Mouse (Mus musculus) CH12.LX (cell line): Measurements from ENCODE around the gene Ddt. TPM values are rescaled to one million over a fixed set of nuclear protein-coding genes. Genes with fewer than 3 reads are reported as not detected.

ENCODE experiments used
- DNase-seq: peaks from one replicate; pipeline ENCODE4 v3.0.0-alpha.2; 2013; ENCODE audit errors: extremely low read depth
- H3K27ac ChIP-seq: 2 replicates; pipeline ENCODE4 v1.5.1; 2012; ENCODE audit warnings: low read depth, mild to moderate bottlenecking, control low read depth, moderate library complexity; ENCODE audit not compliant: insufficient read depth
- H3K27me3 ChIP-seq: replicated peaks from 2 replicates; pipeline ENCODE3; 2012; ENCODE audit warnings: inconsistent platforms
- H3K36me3 ChIP-seq, 2 experiments: replicated peaks in 1 of 2; 2 replicates each; pipeline versions ENCODE3 to v1.6.1; 2012; ENCODE audit warnings: inconsistent platforms in 1 of 2, low read length in 1 of 2, mild to moderate bottlenecking in 1 of 2, mixed read lengths in 1 of 2, moderate library complexity in 1 of 2; ENCODE audit not compliant: control insufficient read depth in 1 of 2, insufficient read depth in 1 of 2
- H3K4me1 ChIP-seq, 2 experiments: 2 replicates each; pipeline ENCODE4 v1.6.1; 2012; ENCODE audit warnings: inconsistent platforms in 1 of 2, moderate library complexity in 1 of 2; ENCODE audit not compliant: insufficient read depth in 2 of 2, control insufficient read depth in 1 of 2
- H3K4me2 ChIP-seq: 2 replicates; pipeline ENCODE4 v1.6.1; 2012; ENCODE audit warnings: low read depth, mild to moderate bottlenecking, control low read depth; ENCODE audit not compliant: poor library complexity, insufficient read depth, severe bottlenecking
- H3K4me3 ChIP-seq, 3 experiments: fragments of 150-350 bp in 1 of 3; sonication (generic) in 1 of 3; replicated peaks in 1 of 3; 2 replicates each; pipeline versions ENCODE3 to v1.5.1; 2011 to 2012; ENCODE audit warnings: low read depth in 2 of 3, low read length in 2 of 3, mild to moderate bottlenecking in 2 of 3, moderate library complexity in 2 of 3, control low read depth in 1 of 3, improper control_type of control experiment in 1 of 3, inconsistent platforms in 1 of 3, mixed read lengths in 1 of 3; ENCODE audit not compliant: poor library complexity in 1 of 3
- H3K79me2 ChIP-seq: replicated peaks from 2 replicates; pipeline ENCODE4 v1.6.1; 2012; ENCODE audit warnings: mild to moderate bottlenecking, moderate library complexity; ENCODE audit not compliant: control insufficient read depth, poor library complexity, insufficient read depth, severe bottlenecking; ENCODE audit errors: extremely low read depth
- H3K9ac ChIP-seq: 2 replicates; pipeline ENCODE4 v1.6.1; 2012; ENCODE audit warnings: low read depth, mild to moderate bottlenecking, control low read depth, moderate library complexity; ENCODE audit not compliant: insufficient read depth
- H3K9me3 ChIP-seq: replicated peaks from 2 replicates; pipeline ENCODE3; 2012; ENCODE audit warnings: low read length, inconsistent platforms, mixed read lengths
- BHLHE40 ChIP-seq: IDR thresholded peaks from 2 replicates; pipeline ENCODE4 v1.6.1; 2011; ENCODE audit warnings: mild to moderate bottlenecking, low read depth, low read length, improper control_type of control experiment
- CHD1 ChIP-seq: IDR thresholded peaks from 2 replicates; pipeline ENCODE4 v1.6.1; 2012; ENCODE audit warnings: low read depth, low read length, improper control_type of control experiment, inconsistent platforms
- CHD2 ChIP-seq: IDR thresholded peaks from 2 replicates; pipeline ENCODE4 v1.6.1; 2011; ENCODE audit warnings: low read length, improper control_type of control experiment
- E2F4 ChIP-seq: IDR thresholded peaks from 2 replicates; pipeline ENCODE4 v1.6.1; 2011; ENCODE audit warnings: low read depth, low read length, improper control_type of control experiment; ENCODE audit not compliant: insufficient replicate concordance
- ELF1 ChIP-seq: IDR thresholded peaks from 2 replicates; pipeline ENCODE4 v1.6.1; 2014; ENCODE audit warnings: low read depth, mild to moderate bottlenecking, inconsistent platforms, low read length, improper control_type of control experiment
- GABPA ChIP-seq: IDR thresholded peaks from 2 replicates; pipeline ENCODE4 v1.6.1; 2012; ENCODE audit warnings: low read depth, low read length, improper control_type of control experiment, inconsistent platforms; ENCODE audit not compliant: insufficient replicate concordance
- IRF4 ChIP-seq: IDR thresholded peaks from 2 replicates; pipeline ENCODE4 v1.6.1; 2014; ENCODE audit warnings: low read depth, mild to moderate bottlenecking, inconsistent platforms, low read length, improper control_type of control experiment
- JUN ChIP-seq: IDR thresholded peaks from 2 replicates; pipeline ENCODE4 v1.6.1; 2011; ENCODE audit warnings: low read depth, mild to moderate bottlenecking, low read length, improper control_type of control experiment, moderate library complexity; ENCODE audit not compliant: insufficient read depth
- KAT2A ChIP-seq: IDR thresholded peaks from 2 replicates; pipeline ENCODE4 v1.6.1; 2012; ENCODE audit warnings: low read length, improper control_type of control experiment, inconsistent platforms; ENCODE audit not compliant: insufficient replicate concordance
- MAFK ChIP-seq: IDR thresholded peaks from 2 replicates; pipeline ENCODE4 v1.6.1; 2011; ENCODE audit warnings: low read length, improper control_type of control experiment; ENCODE audit not compliant: insufficient replicate concordance
- MAX ChIP-seq: IDR thresholded peaks from 2 replicates; pipeline ENCODE4 v1.6.1; 2011; ENCODE audit warnings: low read length, improper control_type of control experiment
- MAZ ChIP-seq: IDR thresholded peaks from 2 replicates; pipeline ENCODE4 v1.6.1; 2012; ENCODE audit warnings: low read depth, mild to moderate bottlenecking, inconsistent platforms, low read length, improper control_type of control experiment, moderate library complexity
- MEF2A ChIP-seq: IDR thresholded peaks from 2 replicates; pipeline ENCODE4 v1.6.1; 2014; ENCODE audit warnings: low read depth, mild to moderate bottlenecking, inconsistent platforms, low read length, improper control_type of control experiment, borderline replicate concordance
- MXI1 ChIP-seq: IDR thresholded peaks from 2 replicates; pipeline ENCODE4 v1.6.1; 2011; ENCODE audit warnings: mild to moderate bottlenecking, low read depth, low read length, improper control_type of control experiment
- MYC ChIP-seq: IDR thresholded peaks from 2 replicates; pipeline ENCODE4 v1.6.1; 2011; ENCODE audit warnings: low read depth, mild to moderate bottlenecking, improper control_type of control experiment, low read length
- PAX5 ChIP-seq: IDR thresholded peaks from 2 replicates; pipeline ENCODE4 v1.6.1; 2012; ENCODE audit warnings: low read length, inconsistent platforms, mixed read lengths
- POLR2A ChIP-seq: IDR thresholded peaks from 2 replicates; pipeline ENCODE4 v1.6.1; 2011; ENCODE audit warnings: low read depth, mild to moderate bottlenecking, improper control_type of control experiment, low read length
- POLR2AphosphoS2 ChIP-seq: IDR thresholded peaks from 2 replicates; pipeline ENCODE4 v1.6.1; 2011; ENCODE audit warnings: low read depth, low read length, improper control_type of control experiment
- RAD21 ChIP-seq: IDR thresholded peaks from 2 replicates; pipeline ENCODE4 v1.6.1; 2011; ENCODE audit warnings: low read depth, mild to moderate bottlenecking, low read length, improper control_type of control experiment, moderate library complexity
- RCOR1 ChIP-seq: conservative IDR thresholded peaks from 2 replicates; pipeline ENCODE4 v1.6.1; 2012; ENCODE audit warnings: low read depth, mild to moderate bottlenecking, inconsistent platforms, low read length, improper control_type of control experiment
- SIN3A ChIP-seq: IDR thresholded peaks from 2 replicates; pipeline ENCODE4 v1.6.1; 2012; ENCODE audit warnings: low read length, improper control_type of control experiment, inconsistent platforms
- SMC3 ChIP-seq: IDR thresholded peaks from 2 replicates; pipeline ENCODE4 v1.6.1; 2011; ENCODE audit warnings: low read depth, low read length, improper control_type of control experiment
- TBP ChIP-seq: conservative IDR thresholded peaks from 2 replicates; pipeline ENCODE4 v1.6.1; 2011; ENCODE audit warnings: low read depth, low read length, improper control_type of control experiment
- UBTF ChIP-seq: IDR thresholded peaks from 2 replicates; pipeline ENCODE4 v1.6.1; 2012; ENCODE audit warnings: low read depth, mild to moderate bottlenecking, inconsistent platforms, low read length, improper control_type of control experiment, moderate library complexity
- USF1 ChIP-seq: IDR thresholded peaks from 2 replicates; pipeline ENCODE4 v1.6.1; 2014; ENCODE audit warnings: low read depth, mild to moderate bottlenecking, inconsistent platforms, low read length, improper control_type of control experiment
- USF2 ChIP-seq: conservative IDR thresholded peaks from 2 replicates; pipeline ENCODE4 v1.6.1; 2011; ENCODE audit warnings: low read depth, low read length, improper control_type of control experiment
- ZNF384 ChIP-seq: IDR thresholded peaks from 2 replicates; pipeline ENCODE4 v1.6.1; 2012; ENCODE audit warnings: low read depth, low read length, improper control_type of control experiment, inconsistent platforms
- dilution Hi-C: fragments of 300-500 bp; cut with MboI; formaldehyde crosslinking; loops from 2 replicates; pipeline ENCODE4 v1.14.3; 2020; ENCODE audit warnings: low sequenced_read_pairs; ENCODE audit not compliant: extremely low pct_unique_long_range_greater_than_20kb, extremely low pct_ligation_motif_present
- in situ Hi-C: fragments of 300-500 bp; cut with MboI; formaldehyde crosslinking; loops from 3 replicates; pipeline ENCODE4 v1.14.3; 2019; ENCODE audit warnings: low sequenced_read_pairs, low pct_ligation_motif_present, low pct_unique_long_range_greater_than_20kb, mixed read lengths
- polyA plus RNA-seq: library from polyadenylated mRNA; unstranded; fragments of >175 nt; gene quantifications from 2 replicates; pipeline ENCODE4 v1.2.1, GENCODE M21; 2012; ENCODE audit warnings: low read depth; ENCODE audit not compliant: insufficient read length
- total RNA-seq, 2 experiments: library from RNA; depleted of rRNA; stranded (reverse); fragments of 300-350 nt in 1 of 2; fragments of >200 nt in 1 of 2; gene quantifications; 2 replicates each; pipeline ENCODE4 v1.2.3; 2012 to 2014

Ddt gene
- total and polyA plus RNA-seq, 3 experiments = 229 to 869 (median 599) TPM

DNA sequence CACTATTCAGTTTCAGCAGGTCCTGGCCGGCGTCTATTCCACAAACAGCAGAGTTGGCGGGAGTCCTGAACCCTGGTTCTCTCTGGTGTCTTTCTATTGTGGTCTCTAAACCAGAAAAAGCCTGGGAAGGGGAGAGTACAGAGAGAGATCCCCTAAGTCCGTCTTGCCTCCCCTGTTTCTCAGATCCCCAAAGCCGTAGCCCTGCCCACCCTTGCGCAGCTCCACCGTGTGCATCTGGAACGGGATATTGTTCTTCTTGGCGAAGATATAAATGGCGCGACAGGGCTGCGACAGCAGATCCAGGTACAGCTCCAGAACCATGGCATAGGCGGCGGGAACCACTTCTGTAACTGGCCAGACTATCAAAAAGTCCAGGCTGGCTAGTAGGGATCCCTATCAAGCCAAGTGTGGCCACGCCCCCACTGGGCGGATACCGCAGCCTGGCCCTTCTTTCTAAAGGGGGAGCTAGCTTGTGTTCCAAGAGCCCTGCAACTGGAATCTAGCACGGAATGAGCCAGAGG, 25.0 kb upstream of the Ddt start, which contains the start of gene Gstt1:
Gene Gstt1 (minus strand): TSS at position 409 of the 521 bp plus-strand sequence.
- peak within 1 kb of the TSS; percentile 83 for H3K4me2 ChIP-seq
- no peaks in the 10 kb centered on the region for H3K27me3 ChIP-seq
- H3K9me3 ChIP-seq = no peaks in the 10 kb centered on the region
- dilution Hi-C loops = no loop called here
- in situ Hi-C loops = no loop called here
- H3K4me1 ChIP-seq = peaks cover 7 to 22% of the 10 kb centered on the region in 2 experiments
- peak within 1 kb of the TSS; percentile 24; the same call in 1 of the 2 replicates for H3K27ac ChIP-seq
- H3K9ac ChIP-seq = peak within 1 kb of the TSS; percentile 45
- H3K4me3 ChIP-seq = peak within 1 kb of the TSS in 2 of 3 experiments; percentile 26 to 54
- TF ChIP-seq POLR2A = peak; percentile 33; the same call in 1 of the 2 replicates
- no peak for TF ChIP-seq RCOR1
- TF ChIP-seq MXI1 = 0 out of 2 replicates have a peak, but pooled peaks have one; percentile 27
- peaks cover 2% of the 10 kb centered on the region; the same call in 1 of the 2 replicates for H3K79me2 ChIP-seq
- no peaks in the 10 kb centered on the region for H3K36me3 ChIP-seq
- no peak for DNase-seq

DNA sequence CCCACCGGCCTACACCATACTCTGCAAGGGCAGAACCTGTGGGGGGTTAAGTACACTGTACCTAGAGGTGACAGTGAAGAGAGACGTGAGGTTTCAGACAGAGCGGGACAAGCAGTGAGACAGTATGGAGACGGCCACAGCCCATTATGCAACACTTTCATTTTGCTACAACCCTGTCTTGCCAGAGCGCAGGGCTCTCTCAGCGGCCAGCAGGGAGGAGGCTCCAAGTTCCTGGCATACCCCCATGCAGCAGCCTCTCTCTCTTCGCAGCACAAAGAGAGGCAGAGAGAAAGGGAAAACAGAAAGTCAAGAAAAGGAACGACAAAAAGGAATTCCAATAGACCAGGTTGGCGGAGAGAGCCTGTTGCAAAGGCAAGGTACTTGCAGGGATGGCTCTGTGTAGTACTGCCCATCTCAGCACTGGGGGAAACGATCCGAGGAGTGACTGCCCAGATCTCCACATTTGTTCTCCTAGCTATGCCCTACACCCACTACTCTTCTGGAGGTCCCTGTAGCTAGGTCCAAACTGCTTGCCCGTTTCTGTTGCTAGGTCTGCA, 24.5 kb upstream of the Ddt start:
- H3K4me3 ChIP-seq = peak overlapping the region in 2 of 3 experiments; percentile 26 to 54
- in situ Hi-C loops = no loop called here
- no peaks in the 10 kb centered on the region for H3K9me3 ChIP-seq
- H3K4me1 ChIP-seq = peaks cover 12 to 22% of the 10 kb centered on the region in 2 experiments
- no peak for TF ChIP-seq ELF1
- TF ChIP-seq MYC = no peak
- 0 out of 2 replicates have a peak, but pooled peaks have one; percentile 4 for TF ChIP-seq BHLHE40
- TF ChIP-seq GABPA = no peak
- no peak for TF ChIP-seq JUN
- TF ChIP-seq MEF2A = no peak
- no peak for TF ChIP-seq E2F4
- TF ChIP-seq CHD2 = peak; percentile 81
- no peak for TF ChIP-seq KAT2A
- TF ChIP-seq USF2 = no peak
- TF ChIP-seq TBP = no peak
- no peak for TF ChIP-seq MXI1
- TF ChIP-seq POLR2AphosphoS2 = no peak
- no peak for TF ChIP-seq MAX
- no peak for TF ChIP-seq CHD1
- no peak for TF ChIP-seq SIN3A
- TF ChIP-seq USF1 = no peak
- no peak for TF ChIP-seq RAD21
- no peak for TF ChIP-seq MAZ
- TF ChIP-seq POLR2A = peak; percentile 11; the same call in 1 of the 2 replicates
- no peak for TF ChIP-seq IRF4
- no peak for TF ChIP-seq UBTF
- TF ChIP-seq PAX5 = no peak
- TF ChIP-seq SMC3 = no peak
- no peak for TF ChIP-seq ZNF384
- no peak for TF ChIP-seq MAFK
- TF ChIP-seq, all 38 proteins: peak for 3
- Histone ChIP-seq H3K27ac (peak overlapping the region; percentile 24; the same call in 1 of the 2 replicates), H3K27me3 (no peaks in the 10 kb centered on the region), H3K4me2 (peak overlapping the region; percentile 83), H3K9ac (peak overlapping the region; percentile 45), H3K36me3 (no peaks in the 10 kb centered on the region), H3K79me2 (peaks cover 2% of the 10 kb centered on the region; the same call in 1 of the 2 replicates)
- no peak for DNase-seq
- dilution Hi-C loops = no loop called here
